Mouse (Mus musculus) erythroid progenitor cell, adult 5-6 weeks (primary cell): Measurements from ENCODE around the gene Gmcl1. TPM values are rescaled to one million over a fixed set of nuclear protein-coding genes. Genes with fewer than 3 reads are reported as not detected.

Experiments
- ATAC-seq: replicated peaks from 2 replicates; pipeline ENCODE4 v1.8.0; 2016; ENCODE audit warnings: moderate number of reproducible peaks, mild to moderate bottlenecking, moderate TSS enrichment, inconsistent platforms; ENCODE audit not compliant: poor library complexity, low FRiP score, severe bottlenecking
- total RNA-seq, 2 experiments: library from RNA; stranded (forward) in 1 of 2; stranded (reverse) in 1 of 2; fragments of 150-400 nt in 1 of 2; fragments of 186-747, 209-891 nt in 1 of 2; gene quantifications; 2 replicates each; pipeline versions ENCODE4 v1.2.3 to v1.2.4; 2015 to 2017; ENCODE audit warnings: low replicate concordance in 2 of 2

Gene Gmcl1
- total RNA-seq, 2 experiments from 2014 or later = 5.7 to 8.8 TPM

DNA sequence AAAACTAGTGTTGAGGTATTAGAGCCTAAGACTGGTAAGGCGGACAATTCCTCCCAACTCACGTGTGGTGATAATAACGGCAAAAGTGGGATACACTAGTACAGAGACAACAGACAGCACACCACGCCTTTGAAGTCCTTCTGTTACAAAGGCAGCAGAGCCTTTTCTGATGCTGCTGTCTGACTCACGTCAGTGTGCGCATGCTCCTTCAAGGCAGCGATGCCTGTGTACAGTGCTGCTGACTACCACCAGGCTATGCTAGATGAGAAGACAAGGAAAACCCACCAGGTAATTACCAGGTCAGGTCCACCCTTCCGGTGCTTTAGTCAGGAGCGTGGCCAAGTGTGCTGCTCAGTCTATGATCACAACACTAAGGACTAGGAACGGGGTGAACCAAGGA is 66.1 kb downstream of the Gmcl1 start:
- ATAC-seq = no peak

DNA sequence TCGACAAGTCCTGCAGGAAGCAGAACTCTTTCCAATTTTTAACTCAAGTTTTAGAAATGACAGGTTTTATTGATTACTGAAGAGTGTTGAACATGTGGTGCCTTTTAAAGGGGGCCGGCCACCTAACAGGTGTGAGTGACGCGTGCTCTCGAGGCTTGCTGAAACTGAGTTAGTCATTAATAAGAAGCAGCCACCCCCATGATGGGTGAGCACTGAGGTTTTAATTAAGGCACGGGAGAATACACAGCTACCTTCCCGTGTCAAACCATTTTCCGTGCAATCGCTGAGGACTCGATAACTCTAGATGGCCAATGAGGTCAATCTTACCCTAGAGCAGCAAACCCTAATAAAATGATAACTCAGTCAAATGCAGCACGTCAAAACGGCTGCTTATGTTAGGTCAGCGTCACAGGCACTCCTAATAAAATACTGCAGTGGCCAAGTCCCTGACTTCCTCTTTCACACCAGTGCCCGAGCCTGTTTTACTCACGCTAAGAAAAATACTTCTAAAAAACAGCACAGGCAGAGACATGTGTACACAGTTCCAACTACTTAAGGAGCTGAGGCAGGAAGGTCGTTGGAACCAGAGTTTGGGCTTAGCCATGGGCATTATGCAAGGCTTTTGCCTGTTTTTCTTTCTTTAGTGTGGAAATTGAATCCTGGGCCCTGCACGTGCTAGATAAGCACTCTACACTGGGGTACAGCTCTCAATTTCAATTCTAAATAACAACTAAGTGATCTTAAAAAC is 67.4 kb downstream of the Gmcl1 start:
- ATAC-seq = no peak

DNA sequence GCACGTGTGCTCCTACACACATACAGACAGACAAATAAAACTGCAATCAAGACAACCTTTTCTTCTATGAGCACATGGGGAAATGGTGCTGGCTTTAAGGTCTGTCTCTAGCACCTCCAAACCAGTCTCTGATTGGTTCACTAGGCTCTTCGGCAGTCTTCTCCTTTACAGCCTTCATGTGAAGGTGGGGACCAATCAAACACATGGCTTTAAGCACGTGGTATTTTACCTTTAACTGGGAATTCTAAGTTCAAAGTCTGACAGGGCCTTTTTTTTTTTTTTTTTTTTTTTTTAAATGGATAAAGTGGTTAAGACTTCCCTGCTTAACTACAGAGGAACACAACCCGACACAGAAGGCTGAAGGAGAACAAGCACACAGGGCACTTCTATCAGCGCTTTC is 68.1 kb downstream of the Gmcl1 start:
- no peak for ATAC-seq

DNA sequence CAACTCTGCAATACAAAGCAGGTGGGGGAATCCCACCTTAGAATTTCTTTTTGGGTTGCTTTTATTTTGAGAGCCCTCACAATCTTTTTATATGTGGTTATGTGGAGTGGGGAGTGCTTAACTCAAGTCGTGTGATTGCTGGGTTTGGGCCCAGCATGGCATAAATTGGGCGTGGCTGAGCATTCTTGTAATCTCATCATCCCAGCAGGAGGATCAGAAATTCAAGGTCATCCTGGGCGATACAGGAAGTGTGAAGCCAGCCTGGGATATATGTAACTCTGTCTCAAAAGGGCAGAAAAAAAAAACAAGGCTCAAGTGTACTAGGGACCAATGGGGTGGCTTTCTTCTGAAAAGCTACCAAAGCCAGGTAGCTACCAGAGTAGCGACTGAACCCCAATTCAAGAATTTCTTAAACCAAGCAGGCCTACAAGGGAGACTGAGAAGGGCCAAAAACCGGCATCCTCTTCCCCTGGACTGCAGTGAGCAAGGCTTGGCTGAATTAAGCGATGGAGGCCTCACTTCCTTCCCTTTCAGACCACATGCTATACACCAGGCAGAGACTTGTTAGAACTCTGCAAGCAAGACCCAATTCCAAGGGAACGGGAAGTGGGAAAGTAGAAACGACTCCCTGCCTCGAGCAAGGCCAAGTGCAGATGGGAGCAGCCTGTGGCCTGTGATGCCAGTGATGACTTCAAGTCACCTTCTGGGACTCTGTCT is 72.9 kb downstream of the Gmcl1 start:
- ATAC-seq = peak; percentile 92

DNA sequence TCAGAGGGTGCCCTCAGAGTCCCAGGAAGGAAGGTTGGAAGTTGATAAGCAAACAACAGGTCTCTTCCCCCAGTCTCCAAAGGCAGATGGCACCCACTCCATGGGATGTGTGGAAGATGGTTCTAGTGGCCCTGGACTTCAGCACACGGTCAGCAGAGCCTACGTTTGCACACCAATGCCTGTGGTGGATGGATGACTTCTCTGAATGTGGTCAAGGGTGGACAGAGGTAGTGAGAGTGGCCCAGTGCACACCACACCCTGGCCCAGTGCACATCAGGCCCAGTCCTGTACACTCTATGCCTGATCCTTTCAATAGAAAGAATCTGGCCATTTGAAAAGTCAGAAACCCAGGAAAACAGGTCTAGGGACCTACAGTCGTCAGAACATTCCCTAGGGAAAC is 74.7 kb downstream of the Gmcl1 start:
- no peak for ATAC-seq

DNA sequence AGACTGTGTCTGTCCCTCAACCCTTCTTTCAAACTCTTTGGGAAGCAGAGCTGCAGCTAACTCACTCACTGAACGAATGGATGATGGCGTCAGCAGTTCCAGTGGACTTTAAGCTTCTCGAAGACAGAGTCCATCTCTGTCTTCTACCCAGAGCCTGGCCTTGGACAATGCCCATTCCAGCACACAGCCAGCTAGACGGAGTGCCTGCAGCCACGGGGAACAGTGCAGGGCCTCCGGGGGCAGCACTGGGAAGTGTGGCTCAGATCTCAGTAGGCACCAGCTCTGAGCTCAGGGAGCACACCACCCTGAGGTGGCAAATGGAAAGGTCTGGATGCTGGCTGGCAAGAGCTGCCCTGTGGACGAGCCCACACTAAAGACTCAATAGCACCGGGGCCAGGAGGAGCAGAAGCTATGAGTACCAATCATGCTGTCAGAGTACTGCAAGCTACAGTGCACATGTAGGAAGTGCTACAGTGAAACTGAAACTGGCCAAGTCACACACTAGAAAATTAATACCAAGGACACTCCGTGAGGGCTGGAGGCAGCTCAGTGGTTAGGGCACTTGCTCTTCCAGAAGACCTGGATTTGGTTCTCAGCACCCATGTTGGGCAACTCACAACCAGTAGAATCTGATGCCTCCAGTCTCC is 78.8 kb downstream of the Gmcl1 start:
- ATAC-seq = no peak

DNA sequence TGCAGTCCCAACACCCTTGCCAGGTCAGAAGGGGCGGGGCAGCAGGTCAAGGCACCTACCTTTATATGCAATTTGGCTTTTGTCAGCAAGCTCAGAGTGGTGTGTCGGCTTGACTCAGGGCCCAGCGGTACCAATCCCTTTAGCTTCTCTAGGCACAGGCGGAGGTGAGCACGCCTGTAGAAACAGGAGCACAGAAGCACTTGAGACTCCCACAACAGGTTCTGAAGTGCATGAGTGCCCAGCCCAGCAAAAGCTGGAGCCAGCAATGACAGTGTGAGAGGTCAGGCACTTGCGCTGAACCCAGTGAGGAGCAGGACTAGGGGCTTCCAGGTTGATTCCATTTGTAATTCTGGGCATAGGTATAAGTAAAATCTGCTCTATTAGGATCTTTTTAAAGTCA is 80.2 kb downstream of the Gmcl1 start:
- ATAC-seq = no peak

DNA sequence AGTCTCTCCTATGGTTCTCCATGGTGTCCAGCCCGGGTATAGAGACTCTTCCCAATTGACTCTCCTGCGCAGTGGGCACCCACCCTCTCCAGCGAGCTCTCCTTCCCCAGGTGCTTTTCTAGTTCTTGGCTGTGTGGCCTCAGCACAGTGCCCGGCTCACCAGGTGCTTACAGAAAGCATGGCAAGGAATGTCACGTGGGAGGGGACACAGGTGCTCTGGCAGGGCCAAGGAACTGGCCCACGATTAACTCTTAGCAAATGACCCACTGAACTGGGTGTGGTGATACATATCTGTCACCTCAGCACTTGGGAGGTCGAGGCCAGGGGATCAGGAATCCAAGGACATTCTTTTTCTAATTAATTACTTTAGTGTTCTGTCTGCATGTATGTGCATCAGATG is 87.0 kb downstream of the Gmcl1 start:
- no peak for ATAC-seq

DNA sequence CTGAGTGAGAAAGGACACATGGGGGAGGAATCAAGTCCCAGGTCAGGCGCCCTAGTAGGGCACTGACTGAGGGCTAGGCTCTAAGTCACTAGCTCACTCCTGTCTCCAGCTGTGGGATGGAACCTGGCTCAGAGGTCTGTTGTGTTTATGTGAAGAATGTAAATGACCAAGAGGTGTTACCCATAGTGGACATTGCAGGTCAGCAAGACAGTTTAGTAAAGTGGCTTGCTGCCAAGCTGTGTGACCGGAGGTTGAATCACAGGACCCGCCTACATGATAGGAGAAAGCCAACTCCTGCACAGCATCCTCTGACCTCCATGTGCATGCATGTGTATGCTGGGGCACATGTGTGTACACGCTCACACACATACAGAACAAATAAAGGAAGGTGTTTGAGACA is 87.6 kb downstream of the Gmcl1 start:
- ATAC-seq = no peak

DNA sequence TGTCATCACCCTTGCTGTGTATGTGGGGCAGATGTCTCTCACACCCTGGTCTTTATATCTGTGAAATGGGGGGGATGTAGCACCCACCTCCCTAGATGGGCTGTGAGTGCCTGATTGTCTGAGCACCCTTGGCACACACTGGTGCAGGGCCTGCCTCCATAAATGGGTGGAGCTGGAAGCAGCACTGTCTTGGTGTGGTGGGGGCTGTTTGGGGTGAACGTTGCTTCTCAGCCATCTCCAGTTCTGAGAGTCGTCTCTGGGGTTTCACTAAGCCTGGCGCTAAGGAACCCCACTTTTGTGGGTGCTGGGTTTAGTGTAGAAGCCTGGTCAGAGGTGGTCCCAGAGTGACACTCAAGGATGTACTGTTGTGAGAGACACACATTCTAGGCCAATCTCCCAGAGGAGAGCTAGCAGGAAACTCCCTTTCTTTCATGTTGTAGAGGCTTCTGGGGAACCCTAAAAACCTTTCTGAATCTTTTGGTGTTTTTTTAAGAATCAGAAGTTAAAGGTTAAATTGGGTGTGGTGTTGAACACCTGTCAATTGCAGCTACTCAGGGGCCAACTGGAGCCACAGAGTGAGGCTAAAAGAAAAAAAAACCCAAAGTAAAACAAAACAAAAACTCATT is 88.3 kb downstream of the Gmcl1 start:
- ATAC-seq = no peak

Other genes starting within 250 kb of the Gmcl1 start
- gene Pcbp1, start 207.1 kb downstream of the Gmcl1 start, total RNA-seq (2015; ENCODE audit: low replicate concordance) = 145 and 147 TPM in 2 replicates
- gene Pcbp1, start 207.1 kb downstream of the Gmcl1 start, total RNA-seq (2017; ENCODE audit: low replicate concordance) = 58.4 and 67.4 TPM in 2 replicates
- gene Asprv1, start 105.2 kb downstream of the Gmcl1 start, total RNA-seq (2015; ENCODE audit: low replicate concordance) = 4.3 TPM in 1 of 2 replicates, not detected in the other
- gene Asprv1, start 105.2 kb downstream of the Gmcl1 start, total RNA-seq (2017; ENCODE audit: low replicate concordance) = 0.64 and 6.5 TPM in 2 replicates
- 120 and 125 TPM in 2 replicates for gene Mxd1, start 64.2 kb downstream of the Gmcl1 start, total RNA-seq (2015; ENCODE audit: low replicate concordance)
- 150 and 170 TPM in 2 replicates for gene Mxd1, start 64.2 kb downstream of the Gmcl1 start, total RNA-seq (2017; ENCODE audit: low replicate concordance)
- gene Snrnp27, start 48.9 kb downstream of the Gmcl1 start, total RNA-seq (2015; ENCODE audit: low replicate concordance) = 79.2 and 101 TPM in 2 replicates
- gene Snrnp27, start 48.9 kb downstream of the Gmcl1 start, total RNA-seq (2017; ENCODE audit: low replicate concordance) = 78.6 and 116 TPM in 2 replicates
- gene Anxa4, start 60.2 kb upstream of the Gmcl1 start, total RNA-seq (2015; ENCODE audit: low replicate concordance) = 0.72 and 16.8 TPM in 2 replicates
- gene Anxa4, start 60.2 kb upstream of the Gmcl1 start, total RNA-seq (2017; ENCODE audit: low replicate concordance) = 5.1 and 8.6 TPM in 2 replicates
- gene Aak1, start 116.1 kb upstream of the Gmcl1 start, total RNA-seq (2015; ENCODE audit: low replicate concordance) = 18.4 and 39.4 TPM in 2 replicates
- 10.5 and 15.8 TPM in 2 replicates for gene Aak1, start 116.1 kb upstream of the Gmcl1 start, total RNA-seq (2017; ENCODE audit: low replicate concordance)